Mouse (Mus musculus) CH12.LX (cell line): ENCODE measurements around the gene Lysmd1. TPM values are rescaled to one million over a fixed set of nuclear protein-coding genes. Genes with fewer than 3 reads are reported as not detected.

Experiments
- DNase-seq: peaks from one replicate; pipeline ENCODE4 v3.0.0-alpha.2; 2013; ENCODE audit errors: extremely low read depth
- H3K27ac ChIP-seq: 2 replicates; pipeline ENCODE4 v1.5.1; 2012; ENCODE audit warnings: low read depth, mild to moderate bottlenecking, control low read depth, moderate library complexity; ENCODE audit not compliant: insufficient read depth
- H3K27me3 ChIP-seq: replicated peaks from 2 replicates; pipeline ENCODE3; 2012; ENCODE audit warnings: inconsistent platforms
- H3K36me3 ChIP-seq, 2 experiments: replicated peaks in 1 of 2; 2 replicates each; pipeline versions ENCODE3 to v1.6.1; 2012; ENCODE audit warnings: inconsistent platforms in 1 of 2, low read length in 1 of 2, mild to moderate bottlenecking in 1 of 2, mixed read lengths in 1 of 2, moderate library complexity in 1 of 2; ENCODE audit not compliant: control insufficient read depth in 1 of 2, insufficient read depth in 1 of 2
- H3K4me1 ChIP-seq, 2 experiments: 2 replicates each; pipeline ENCODE4 v1.6.1; 2012; ENCODE audit warnings: inconsistent platforms in 1 of 2, moderate library complexity in 1 of 2; ENCODE audit not compliant: insufficient read depth in 2 of 2, control insufficient read depth in 1 of 2
- H3K4me2 ChIP-seq: 2 replicates; pipeline ENCODE4 v1.6.1; 2012; ENCODE audit warnings: low read depth, mild to moderate bottlenecking, control low read depth; ENCODE audit not compliant: poor library complexity, insufficient read depth, severe bottlenecking
- H3K4me3 ChIP-seq, 3 experiments: fragments of 150-350 bp in 1 of 3; sonication (generic) in 1 of 3; replicated peaks in 1 of 3; 2 replicates each; pipeline versions ENCODE3 to v1.5.1; 2011 to 2012; ENCODE audit warnings: low read depth in 2 of 3, low read length in 2 of 3, mild to moderate bottlenecking in 2 of 3, moderate library complexity in 2 of 3, control low read depth in 1 of 3, improper control_type of control experiment in 1 of 3, inconsistent platforms in 1 of 3, mixed read lengths in 1 of 3; ENCODE audit not compliant: poor library complexity in 1 of 3
- H3K79me2 ChIP-seq: replicated peaks from 2 replicates; pipeline ENCODE4 v1.6.1; 2012; ENCODE audit warnings: mild to moderate bottlenecking, moderate library complexity; ENCODE audit not compliant: control insufficient read depth, poor library complexity, insufficient read depth, severe bottlenecking; ENCODE audit errors: extremely low read depth
- H3K9ac ChIP-seq: 2 replicates; pipeline ENCODE4 v1.6.1; 2012; ENCODE audit warnings: low read depth, mild to moderate bottlenecking, control low read depth, moderate library complexity; ENCODE audit not compliant: insufficient read depth
- H3K9me3 ChIP-seq: replicated peaks from 2 replicates; pipeline ENCODE3; 2012; ENCODE audit warnings: low read length, inconsistent platforms, mixed read lengths
- BHLHE40 ChIP-seq: IDR thresholded peaks from 2 replicates; pipeline ENCODE4 v1.6.1; 2011; ENCODE audit warnings: mild to moderate bottlenecking, low read depth, low read length, improper control_type of control experiment
- CHD1 ChIP-seq: IDR thresholded peaks from 2 replicates; pipeline ENCODE4 v1.6.1; 2012; ENCODE audit warnings: low read depth, low read length, improper control_type of control experiment, inconsistent platforms
- CTCF ChIP-seq, 2 experiments: IDR thresholded peaks in 1 of 2; conservative IDR thresholded peaks in 1 of 2; 2 replicates each; pipeline ENCODE4 v1.5.1; 2011 to 2012; ENCODE audit warnings: low read depth in 2 of 2, low read length in 2 of 2, improper control_type of control experiment in 1 of 2, inconsistent platforms in 1 of 2, mild to moderate bottlenecking in 1 of 2, moderate library complexity in 1 of 2
- EP300 ChIP-seq: IDR thresholded peaks from 2 replicates; pipeline ENCODE4 v1.6.1; 2011; ENCODE audit warnings: low read length, improper control_type of control experiment
- GABPA ChIP-seq: IDR thresholded peaks from 2 replicates; pipeline ENCODE4 v1.6.1; 2012; ENCODE audit warnings: low read depth, low read length, improper control_type of control experiment, inconsistent platforms; ENCODE audit not compliant: insufficient replicate concordance
- IRF4 ChIP-seq: IDR thresholded peaks from 2 replicates; pipeline ENCODE4 v1.6.1; 2014; ENCODE audit warnings: low read depth, mild to moderate bottlenecking, inconsistent platforms, low read length, improper control_type of control experiment
- JUN ChIP-seq: IDR thresholded peaks from 2 replicates; pipeline ENCODE4 v1.6.1; 2011; ENCODE audit warnings: low read depth, mild to moderate bottlenecking, low read length, improper control_type of control experiment, moderate library complexity; ENCODE audit not compliant: insufficient read depth
- KAT2A ChIP-seq: IDR thresholded peaks from 2 replicates; pipeline ENCODE4 v1.6.1; 2012; ENCODE audit warnings: low read length, improper control_type of control experiment, inconsistent platforms; ENCODE audit not compliant: insufficient replicate concordance
- MAX ChIP-seq: IDR thresholded peaks from 2 replicates; pipeline ENCODE4 v1.6.1; 2011; ENCODE audit warnings: low read length, improper control_type of control experiment
- MAZ ChIP-seq: IDR thresholded peaks from 2 replicates; pipeline ENCODE4 v1.6.1; 2012; ENCODE audit warnings: low read depth, mild to moderate bottlenecking, inconsistent platforms, low read length, improper control_type of control experiment, moderate library complexity
- MEF2A ChIP-seq: IDR thresholded peaks from 2 replicates; pipeline ENCODE4 v1.6.1; 2014; ENCODE audit warnings: low read depth, mild to moderate bottlenecking, inconsistent platforms, low read length, improper control_type of control experiment, borderline replicate concordance
- NRF1 ChIP-seq: IDR thresholded peaks from 2 replicates; pipeline ENCODE4 v1.6.1; 2014; ENCODE audit warnings: low read depth, mild to moderate bottlenecking, inconsistent platforms, low read length, improper control_type of control experiment, moderate library complexity
- PAX5 ChIP-seq: IDR thresholded peaks from 2 replicates; pipeline ENCODE4 v1.6.1; 2012; ENCODE audit warnings: low read length, inconsistent platforms, mixed read lengths
- RAD21 ChIP-seq: IDR thresholded peaks from 2 replicates; pipeline ENCODE4 v1.6.1; 2011; ENCODE audit warnings: low read depth, mild to moderate bottlenecking, low read length, improper control_type of control experiment, moderate library complexity
- SMC3 ChIP-seq: IDR thresholded peaks from 2 replicates; pipeline ENCODE4 v1.6.1; 2011; ENCODE audit warnings: low read depth, low read length, improper control_type of control experiment
- TCF12 ChIP-seq: IDR thresholded peaks from 2 replicates; pipeline ENCODE4 v1.6.1; 2014; ENCODE audit warnings: low read depth, mild to moderate bottlenecking, inconsistent platforms, low read length, improper control_type of control experiment
- USF2 ChIP-seq: conservative IDR thresholded peaks from 2 replicates; pipeline ENCODE4 v1.6.1; 2011; ENCODE audit warnings: low read depth, low read length, improper control_type of control experiment
- ZC3H11A ChIP-seq: IDR thresholded peaks from 2 replicates; pipeline ENCODE4 v1.6.1; 2012; ENCODE audit warnings: low read depth, mild to moderate bottlenecking, inconsistent platforms, low read length, improper control_type of control experiment
- ZNF384 ChIP-seq: IDR thresholded peaks from 2 replicates; pipeline ENCODE4 v1.6.1; 2012; ENCODE audit warnings: low read depth, low read length, improper control_type of control experiment, inconsistent platforms
- dilution Hi-C: fragments of 300-500 bp; cut with MboI; formaldehyde crosslinking; loops from 2 replicates; pipeline ENCODE4 v1.14.3; 2020; ENCODE audit warnings: low sequenced_read_pairs; ENCODE audit not compliant: extremely low pct_unique_long_range_greater_than_20kb, extremely low pct_ligation_motif_present
- in situ Hi-C: fragments of 300-500 bp; cut with MboI; formaldehyde crosslinking; loops from 3 replicates; pipeline ENCODE4 v1.14.3; 2019; ENCODE audit warnings: low sequenced_read_pairs, low pct_ligation_motif_present, low pct_unique_long_range_greater_than_20kb, mixed read lengths
- polyA plus RNA-seq: library from polyadenylated mRNA; unstranded; fragments of >175 nt; gene quantifications from 2 replicates; pipeline ENCODE4 v1.2.1, GENCODE M21; 2012; ENCODE audit warnings: low read depth; ENCODE audit not compliant: insufficient read length
- total RNA-seq, 2 experiments: library from RNA; depleted of rRNA; stranded (reverse); fragments of 300-350 nt in 1 of 2; fragments of >200 nt in 1 of 2; gene quantifications; 2 replicates each; pipeline ENCODE4 v1.2.3; 2012 to 2014

Lysmd1 gene
- total and polyA plus RNA-seq, 3 experiments = 8.1 to 13.6 (median 11.6) TPM

GRCm38 (mm10) chr3:95179890-95180289 lies 46.0 kb downstream of the Lysmd1 start:
- in situ Hi-C loops = no loop called here
- DNase-seq = no peak

GRCm38 (mm10) chr3:95181841-95182240 lies 48.0 kb downstream of the Lysmd1 start:
- Histone ChIP-seq H3K79me2 (no peaks in the 10 kb centered on the region), H3K4me3 (no peak overlapping the region), H3K27ac (no peak overlapping the region), H3K9ac (no peak overlapping the region), H3K9me3 (no peaks in the 10 kb centered on the region), H3K27me3 (no peaks in the 10 kb centered on the region), H3K4me1 (peaks cover 6 to 15% of the 10 kb centered on the region in 2 experiments; a peak in 2 of 4 replicates), H3K36me3 (peaks cover 21 to 60% of the 10 kb centered on the region in 2 experiments), H3K4me2 (no peak overlapping the region)
- dilution Hi-C loops = no loop called here
- in situ Hi-C loops = no loop called here
- no peak for DNase-seq
- no peak for TF ChIP-seq ZC3H11A
- no peak for TF ChIP-seq JUN
- TF ChIP-seq CTCF (conservative IDR thresholded peaks at IDR 0.05 in 1 of 2, IDR thresholded peaks at IDR 0.05 in 1 of 2; ENCODE audit: low read depth in 2 of 2, low read length in 2 of 2) = no peak
- TF ChIP-seq TCF12 = no peak
- TF ChIP-seq CHD1 = no peak
- TF ChIP-seq ZNF384 = no peak
- TF ChIP-seq MAX = no peak
- TF ChIP-seq GABPA = no peak
- no peak for TF ChIP-seq BHLHE40
- TF ChIP-seq MAZ = no peak

More at GRCm38 (mm10) chr3:95179890-95180289, 46.0 kb downstream of the Lysmd1 start:
- Histone ChIP-seq H3K9me3 (no peaks in the 10 kb centered on the region), H3K9ac (no peak overlapping the region), H3K27me3 (no peaks in the 10 kb centered on the region), H3K27ac (no peak overlapping the region), H3K4me3 (no peak overlapping the region), H3K36me3 (peaks cover 9 to 41% of the 10 kb centered on the region in 2 experiments), H3K4me1 (peaks cover 6 to 21% of the 10 kb centered on the region in 2 experiments; a peak in 2 of 4 replicates), H3K79me2 (no peaks in the 10 kb centered on the region), H3K4me2 (no peak overlapping the region)
- no peak for TF ChIP-seq EP300
- TF ChIP-seq RAD21 = no peak
- TF ChIP-seq KAT2A = no peak
- no peak for TF ChIP-seq MEF2A
- TF ChIP-seq USF2 = no peak
- TF ChIP-seq PAX5 = no peak
- no peak for TF ChIP-seq IRF4
- TF ChIP-seq TCF12 = no peak
- TF ChIP-seq SMC3 = no peak
- TF ChIP-seq NRF1 = no peak
- dilution Hi-C loops = no loop called here
